Comparison of ENCODE assay signal across 32 mouse cellular contexts in the genomic region with DNA sequence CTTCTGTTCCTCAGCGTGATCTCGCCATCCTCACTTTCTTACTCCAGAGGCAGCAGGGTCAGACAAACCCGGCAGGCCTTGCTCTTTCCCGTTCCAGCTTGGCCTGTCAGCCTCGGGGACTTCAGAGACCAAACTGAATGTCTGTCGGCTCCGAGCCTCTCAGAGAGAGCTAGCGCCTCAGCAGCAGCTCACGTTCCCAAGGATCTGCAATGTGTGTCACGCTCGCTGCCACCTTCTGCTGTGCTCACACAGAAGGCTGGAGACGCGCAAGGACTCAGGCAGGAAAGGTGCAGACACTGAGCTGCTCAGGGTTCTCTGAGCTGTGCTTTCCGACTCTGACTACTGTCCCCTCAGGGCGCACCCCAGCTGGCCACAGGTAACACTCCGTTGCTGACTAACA. TPM values are rescaled to one million over a fixed set of nuclear protein-coding genes. Genes with fewer than 3 reads are reported as not detected.
DNase-seq lines count a peak whose midpoint lies in the region; ATAC-seq and TF ChIP-seq lines count a peak whose summit lies in the region.
"Had no signal": no experiment of that assay in that cellular context is flagged by ENCODE, and none has a peak within 500 bp of the region (broad histone marks: within the 10 kb centered on the region; RNA-seq: fewer than 3 reads in every experiment).

No protein-coding gene starts in this region.

- peaks cover 35% of the 10 kb centered on the region for H3K4me1 ChIP-seq in kidney, adult 2 months (ENCODE audit: control insufficient read depth, insufficient read depth, low read length)
- peaks cover 12% of the 10 kb centered on the region for H3K4me1 ChIP-seq in kidney, embryonic 16.5 days (ENCODE audit: insufficient read depth, low read length)
- H3K4me1 ChIP-seq: limb, embryonic 10.5 days; limb, embryonic 15.5 days; neural tube, embryonic 12.5 days had no signal

- H3K4me3 ChIP-seq in kidney, adult 2 months (ENCODE audit: insufficient read depth, low read depth, low read length): no peak overlapping the region
- H3K4me3 ChIP-seq in kidney, embryonic 16.5 days (ENCODE audit: low read length): no peak overlapping the region
- H3K4me3 ChIP-seq: erythroblast, embryonic 14.5 days; heart, embryonic 12.5 days; hindbrain, embryonic 13.5 days; limb, embryonic 10.5 days; limb, embryonic 15.5 days; liver, embryonic 13.5 days; megakaryocyte, embryonic 14.5 days; midbrain, embryonic 12.5 days; myocyte; neural tube, embryonic 12.5 days had no signal

- no peak overlapping the region for H3K4me2 ChIP-seq in kidney, embryonic 16.5 days (replicated peaks; ENCODE audit: low read depth, low read length)
- H3K4me2 ChIP-seq: heart, embryonic 12.5 days; hindbrain, embryonic 13.5 days; limb, embryonic 15.5 days; liver, embryonic 13.5 days; midbrain, embryonic 12.5 days; neural tube, embryonic 12.5 days had no signal

- H3K27me3 ChIP-seq in kidney, adult 2 months (replicated peaks; ENCODE audit: control insufficient read depth, insufficient read depth, low read length): no peaks in the 10 kb centered on the region
- no peaks in the 10 kb centered on the region for H3K27me3 ChIP-seq in kidney, embryonic 16.5 days (ENCODE audit: insufficient read depth, low read length)
- H3K27me3 ChIP-seq: heart, embryonic 12.5 days; hindbrain, embryonic 13.5 days; limb, embryonic 15.5 days; liver, embryonic 13.5 days; megakaryocyte, embryonic 14.5 days; midbrain, embryonic 12.5 days; neural tube, embryonic 12.5 days had no signal

- H3K36me3 ChIP-seq in kidney, adult 2 months (ENCODE audit: control insufficient read depth, insufficient read depth, low read length): peaks cover 10% of the 10 kb centered on the region
- peaks cover 40% of the 10 kb centered on the region for H3K36me3 ChIP-seq in kidney, embryonic 16.5 days (ENCODE audit: insufficient read depth, low read length)

- no peak overlapping the region for H3K9ac ChIP-seq in kidney, embryonic 16.5 days (replicated peaks; ENCODE audit: low read length)
- H3K9ac ChIP-seq: forebrain, postnatal 0 days; heart, embryonic 12.5 days; hindbrain, embryonic 13.5 days; limb, embryonic 15.5 days; liver, embryonic 13.5 days; midbrain, embryonic 12.5 days; neural tube, embryonic 12.5 days had no signal

- no peak for DNase-seq in frontal cortex, postnatal 25 days (ENCODE audit: low spot score in 2 of 2)
- DNase-seq in kidney, adult 2 months: no peak
- DNase-seq in retina, postnatal 1 day: peak; percentile 31
- DNase-seq in retina, embryonic 14.5 days (ENCODE audit: low spot score): no peak
- peak; percentile 27 for DNase-seq in right cerebral cortex, postnatal 14 days
- DNase-seq: adrenal gland, adult 8-10 months; cerebellum, adult 11-12 months; cerebellum, adult 9-11 months; embryo, embryonic 11 days; forebrain, postnatal 0 days; heart, postnatal 4 days; kidney, adult 9 months; kidney, postnatal 36 days; layer of hippocampus, postnatal 36 days; liver, embryonic 13.5 days; lung, adult 18-20 months; lung, postnatal 4 days; thymus, postnatal 4 days had no signal

- WGBS in kidney, adult 2 months: 83% methylated on average over 16 of the region's 16 CpGs
- 91% methylated on average over 16 of the region's 16 CpGs for WGBS in kidney, embryonic 16.5 days

- no peaks in the 10 kb centered on the region for H3K9me3 ChIP-seq in kidney, embryonic 16.5 days (ENCODE audit: low read length)
- H3K9me3 ChIP-seq: G1E; heart, embryonic 12.5 days; hindbrain, embryonic 13.5 days; limb, embryonic 10.5 days; limb, embryonic 15.5 days; liver, embryonic 13.5 days; megakaryocyte, embryonic 14.5 days; neural tube, embryonic 12.5 days had no signal

- peak; percentile 85 for ATAC-seq in frontal cortex, adult (ENCODE audit: low TSS enrichment)
- ATAC-seq in kidney, embryonic 16.5 days (ENCODE audit: low FRiP score, low TSS enrichment): no peak
- ATAC-seq: forebrain, postnatal 0 days; intestine, embryonic 16.5 days; lung, postnatal 0 days had no signal

- no peak for TF ChIP-seq POLR2A in kidney, adult 2 months (IDR thresholded peaks at IDR 0.05; ENCODE audit: low read depth, low read length)

- TF ChIP-seq CTCF in kidney, adult 2 months (conservative IDR thresholded peaks at IDR 0.05; ENCODE audit: insufficient read depth, insufficient read length, low read depth, low read length): no peak

- 0 out of 2 replicates have a peak overlapping the region, but pooled peaks have one; percentile 17 for H3K27ac ChIP-seq in kidney, adult 2 months (ENCODE audit: insufficient read depth, low read depth, low read length)
- no peak overlapping the region for H3K27ac ChIP-seq in kidney, embryonic 16.5 days (ENCODE audit: low read length)
- H3K27ac ChIP-seq: hindbrain, embryonic 13.5 days; limb, embryonic 10.5 days; limb, embryonic 15.5 days; liver, embryonic 13.5 days; midbrain, embryonic 12.5 days; neural tube, embryonic 12.5 days had no signal

RNA-seq across cellular contexts. Expression of a gene that starts 7.2 kb away (rescaled TPM):
- polyA plus RNA-seq in kidney, adult 2 months (2012; rRNA removed): 131 and 178 TPM in 2 replicates
- polyA plus RNA-seq in kidney, embryonic 16.5 days (2015; fragmentation: Nextera tagmentation; extraction: Ambion mirVana): 45.0 and 59.9 TPM in 2 replicates

Comparison
In these comparisons a context has a peak if more than half of its experiments do, and no peak if none do; other contexts are left out.
1. DNase-seq: peak in retina, postnatal 1 day (single experiment) and right cerebral cortex, postnatal 14 days (single experiment); none in frontal cortex, postnatal 25 days (0 of 2), kidney, adult 2 months (single experiment) and retina, embryonic 14.5 days (single experiment).